Comparison of ENCODE assay signal across 19 mouse cellular contexts in the genomic region with DNA sequence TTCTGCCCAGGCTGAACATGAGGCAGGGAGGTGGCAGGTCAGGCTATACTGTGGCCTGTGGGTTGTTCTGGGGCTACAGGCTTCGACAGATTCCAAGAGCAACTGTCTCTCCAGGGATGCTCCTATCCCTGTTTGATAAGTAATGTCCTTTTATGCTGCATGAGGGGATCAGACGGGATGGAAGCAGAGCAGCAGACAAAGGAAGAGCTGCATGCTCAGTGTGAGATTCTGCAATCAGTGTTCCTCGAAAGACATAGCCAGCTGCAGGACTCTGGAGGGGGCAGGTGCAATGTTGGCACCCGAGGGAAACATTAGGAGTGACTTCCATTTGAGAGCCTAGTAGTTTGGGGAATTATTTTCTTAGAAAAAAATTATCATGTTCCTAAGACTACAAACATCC.
DNase-seq lines count a peak whose midpoint lies in the region; ATAC-seq lines count a peak whose summit lies in the region.
"Had no signal": no experiment of that assay in that cellular context is flagged by ENCODE, and none has a peak within 500 bp of the region (broad histone marks: within the 10 kb centered on the region; RNA-seq: fewer than 3 reads in every experiment).

No protein-coding gene starts in this region.

- H3K9me3 ChIP-seq in forebrain, embryonic 15.5 days = no peaks in the 10 kb centered on the region
- no peaks in the 10 kb centered on the region for H3K9me3 ChIP-seq in forebrain, embryonic 10.5 days
- H3K9me3 ChIP-seq in hindbrain, embryonic 11.5 days (ENCODE audit: control insufficient read depth, low read length) = no peaks in the 10 kb centered on the region
- H3K9me3 ChIP-seq in midbrain, embryonic 11.5 days (ENCODE audit: control insufficient read depth, low read length) = no peaks in the 10 kb centered on the region
- H3K9me3 ChIP-seq in neural tube, embryonic 14.5 days (ENCODE audit: control insufficient read depth, low read length) = no peaks in the 10 kb centered on the region
- H3K9me3 ChIP-seq: heart, embryonic 15.5 days; limb, embryonic 13.5 days; liver, embryonic 15.5 days had no signal

- no peaks in the 10 kb centered on the region for H3K36me3 ChIP-seq in forebrain, embryonic 15.5 days
- no peaks in the 10 kb centered on the region for H3K36me3 ChIP-seq in forebrain, embryonic 10.5 days (replicated peaks)
- H3K36me3 ChIP-seq in hindbrain, embryonic 11.5 days (ENCODE audit: control insufficient read depth, insufficient read depth, low read length) = no peaks in the 10 kb centered on the region
- no peaks in the 10 kb centered on the region for H3K36me3 ChIP-seq in midbrain, embryonic 11.5 days (ENCODE audit: control insufficient read depth, insufficient read depth, low read length)
- no peaks in the 10 kb centered on the region for H3K36me3 ChIP-seq in neural tube, embryonic 14.5 days (ENCODE audit: control insufficient read depth, insufficient read depth, low read length)
- H3K36me3 ChIP-seq: heart, embryonic 15.5 days; limb, embryonic 13.5 days; liver, embryonic 15.5 days had no signal

- H3K4me1 ChIP-seq in forebrain, embryonic 15.5 days = peaks cover 8% of the 10 kb centered on the region
- no peaks in the 10 kb centered on the region for H3K4me1 ChIP-seq in forebrain, embryonic 10.5 days
- H3K4me1 ChIP-seq in hindbrain, embryonic 11.5 days (replicated peaks; ENCODE audit: control insufficient read depth, insufficient read depth, low read length) = no peaks in the 10 kb centered on the region
- H3K4me1 ChIP-seq in midbrain, embryonic 11.5 days (ENCODE audit: control insufficient read depth, insufficient read depth, low read length) = no peaks in the 10 kb centered on the region
- H3K4me1 ChIP-seq in neural tube, embryonic 14.5 days (ENCODE audit: control insufficient read depth, insufficient read depth, low read length) = 0 out of 2 replicates have a peak, but pooled peaks cover 8% of the 10 kb centered on the region
- H3K4me1 ChIP-seq: heart, embryonic 15.5 days; limb, embryonic 13.5 days; liver, embryonic 15.5 days; megakaryocyte, embryonic 14.5 days had no signal

- DNase-seq in forebrain, embryonic 10.5 days (ENCODE audit: extremely low spot score, low spot score) = no peak
- DNase-seq in hindbrain, embryonic 11.5 days (ENCODE audit: low spot score) = no peak
- DNase-seq in midbrain, embryonic 11.5 days (ENCODE audit: low spot score, missing footprints) = no peak
- DNase-seq in retina, postnatal 1 day = no peak
- no peak for DNase-seq in adrenal gland, postnatal 14 days
- DNase-seq: adrenal gland, postnatal 10 days; cerebellum, adult 2 months; kidney, adult 18-20 months; kidney, postnatal 14 days; lung, postnatal 10 days; thymus, postnatal 25 days had no signal

- H3K9ac ChIP-seq in forebrain, embryonic 15.5 days (replicated peaks) = no peak overlapping the region
- no peak overlapping the region for H3K9ac ChIP-seq in hindbrain, embryonic 11.5 days (ENCODE audit: low read depth, low read length)
- H3K9ac ChIP-seq in midbrain, embryonic 11.5 days (ENCODE audit: low read length) = no peak overlapping the region
- 0 out of 2 replicates have a peak overlapping the region, but pooled peaks have one; percentile 12 for H3K9ac ChIP-seq in neural tube, embryonic 14.5 days (replicated peaks; ENCODE audit: low read depth, low read length)
- H3K9ac ChIP-seq: heart, embryonic 15.5 days; limb, embryonic 13.5 days; liver, embryonic 15.5 days had no signal

- H3K27ac ChIP-seq in forebrain, embryonic 15.5 days (replicated peaks) = peak overlapping the region; percentile 49
- no peak overlapping the region for H3K27ac ChIP-seq in forebrain, embryonic 10.5 days
- H3K27ac ChIP-seq in hindbrain, embryonic 11.5 days (ENCODE audit: low read depth, low read length) = 0 out of 2 replicates have a peak overlapping the region, but pooled peaks have one; percentile 42
- H3K27ac ChIP-seq in midbrain, embryonic 11.5 days (ENCODE audit: low read depth, low read length) = 0 out of 2 replicates have a peak overlapping the region, but pooled peaks have one; percentile 2
- H3K27ac ChIP-seq in neural tube, embryonic 14.5 days (ENCODE audit: low read depth, low read length) = peak overlapping the region; percentile 68
- H3K27ac ChIP-seq: heart, embryonic 15.5 days; limb, embryonic 13.5 days; liver, embryonic 15.5 days had no signal

- no peaks in the 10 kb centered on the region for H3K27me3 ChIP-seq in forebrain, embryonic 15.5 days
- no peaks in the 10 kb centered on the region for H3K27me3 ChIP-seq in forebrain, embryonic 10.5 days (ENCODE audit: poor library complexity, severe bottlenecking)
- H3K27me3 ChIP-seq in hindbrain, embryonic 11.5 days (ENCODE audit: control insufficient read depth, insufficient read depth, low read length) = no peaks in the 10 kb centered on the region
- no peaks in the 10 kb centered on the region for H3K27me3 ChIP-seq in midbrain, embryonic 11.5 days (ENCODE audit: control insufficient read depth, insufficient read depth, low read length)
- no peaks in the 10 kb centered on the region for H3K27me3 ChIP-seq in neural tube, embryonic 14.5 days (ENCODE audit: control insufficient read depth, insufficient read depth, low read length)
- H3K27me3 ChIP-seq: CH12.LX; heart, embryonic 15.5 days; limb, embryonic 13.5 days; liver, embryonic 15.5 days; megakaryocyte, embryonic 14.5 days had no signal

- H3K4me2 ChIP-seq in forebrain, embryonic 15.5 days (replicated peaks) = no peak overlapping the region
- no peak overlapping the region for H3K4me2 ChIP-seq in hindbrain, embryonic 11.5 days (replicated peaks; ENCODE audit: low read depth, low read length)
- H3K4me2 ChIP-seq in midbrain, embryonic 11.5 days = no peak overlapping the region
- no peak overlapping the region for H3K4me2 ChIP-seq in neural tube, embryonic 14.5 days (ENCODE audit: low read depth, low read length)
- H3K4me2 ChIP-seq: heart, embryonic 15.5 days; limb, embryonic 13.5 days; liver, embryonic 15.5 days had no signal

- no peak overlapping the region for H3K4me3 ChIP-seq in forebrain, embryonic 15.5 days
- H3K4me3 ChIP-seq in forebrain, embryonic 10.5 days = no peak overlapping the region
- H3K4me3 ChIP-seq in hindbrain, embryonic 11.5 days (ENCODE audit: low read depth, low read length) = no peak overlapping the region
- H3K4me3 ChIP-seq in midbrain, embryonic 11.5 days (ENCODE audit: low read depth, low read length) = no peak overlapping the region
- H3K4me3 ChIP-seq in neural tube, embryonic 14.5 days (ENCODE audit: low read depth, low read length) = no peak overlapping the region
- H3K4me3 ChIP-seq: erythroblast, embryonic 14.5 days; heart, embryonic 15.5 days; limb, embryonic 13.5 days; liver, embryonic 15.5 days; megakaryocyte, embryonic 14.5 days had no signal

- WGBS in forebrain, embryonic 15.5 days = 25% methylated on average over 4 of the region's 4 CpGs
- WGBS in forebrain, embryonic 10.5 days = 34% methylated on average over 4 of the region's 4 CpGs
- 36% methylated on average over 4 of the region's 4 CpGs for WGBS in hindbrain, embryonic 11.5 days
- WGBS in midbrain, embryonic 11.5 days = 33% methylated on average over 4 of the region's 4 CpGs
- WGBS in neural tube, embryonic 14.5 days = 31% methylated on average over 4 of the region's 4 CpGs

- peak; percentile 51; the same call in 1 of the 2 replicates for ATAC-seq in forebrain, embryonic 15.5 days (replicated peaks)
- no peak for ATAC-seq in hindbrain, embryonic 11.5 days (ENCODE audit: low FRiP score)
- no peak for ATAC-seq in midbrain, embryonic 11.5 days (ENCODE audit: low FRiP score)
- ATAC-seq in neural tube, embryonic 14.5 days (ENCODE audit: low read depth) = no peak
